Mouse (Mus musculus) myocyte (in vitro differentiated cells): ENCODE results near the gene Dusp8. TPM values are rescaled to one million over a fixed set of nuclear protein-coding genes. Genes with fewer than 3 reads are reported as not detected.

Experiments
- H3K27me3 ChIP-seq: one replicate; pipeline ENCODE4 v1.6.1; 2011; ENCODE audit not compliant: control insufficient read depth, insufficient read depth, insufficient read length
- H3K36me3 ChIP-seq: one replicate; pipeline ENCODE4 v1.6.1; 2011; ENCODE audit not compliant: control insufficient read depth, insufficient read depth
- H3K4me2 ChIP-seq: one replicate; pipeline ENCODE4 v1.6.1; 2011; ENCODE audit warnings: low read depth, control low read depth
- H3K4me3 ChIP-seq: one replicate; pipeline ENCODE4 v1.5.1; 2011; ENCODE audit warnings: mild to moderate bottlenecking, control low read depth, moderate library complexity
- H3K79me2 ChIP-seq: one replicate; pipeline ENCODE4 v1.6.1; 2011; ENCODE audit not compliant: control insufficient read depth, insufficient read depth
- H3ac ChIP-seq: one replicate; pipeline ENCODE4 v1.6.1; 2011; ENCODE audit not compliant: control insufficient read depth, insufficient read length
- CEBPB ChIP-seq: IDR thresholded peaks from 2 replicates; pipeline ENCODE4 v1.6.1; 2011; ENCODE audit warnings: mild to moderate bottlenecking, moderate library complexity; ENCODE audit not compliant: poor library complexity, insufficient read depth, severe bottlenecking
- E2F4 ChIP-seq: IDR thresholded peaks from one replicate; pipeline ENCODE4 v1.6.1; 2011; ENCODE audit warnings: mild to moderate bottlenecking, control low read depth, moderate library complexity; ENCODE audit not compliant: insufficient read depth
- MAX ChIP-seq: IDR thresholded peaks from one replicate; pipeline ENCODE4 v1.6.1; 2011; ENCODE audit warnings: low read depth, mild to moderate bottlenecking, control low read depth
- MYOD1 ChIP-seq, 3 experiments: IDR thresholded peaks; one replicate each; pipeline ENCODE4 v1.6.1; 2011; ENCODE audit warnings: control low read depth in 2 of 3, low read depth in 2 of 3, mild to moderate bottlenecking in 2 of 3, moderate library complexity in 1 of 3; ENCODE audit not compliant: insufficient read length in 2 of 3, control insufficient read depth in 1 of 3
- MYOG ChIP-seq, 3 experiments: IDR thresholded peaks; one replicate each; pipeline ENCODE4 v1.6.1; 2011; ENCODE audit warnings: control low read depth in 2 of 3, low read depth in 2 of 3, mild to moderate bottlenecking in 2 of 3; ENCODE audit not compliant: insufficient read length in 2 of 3, control insufficient read depth in 1 of 3, insufficient read depth in 1 of 3
- POLR2A ChIP-seq: IDR thresholded peaks from one replicate; pipeline ENCODE4 v1.6.1; 2011; ENCODE audit warnings: low read depth, mild to moderate bottlenecking, control low read depth, moderate library complexity; ENCODE audit not compliant: insufficient read length
- POLR2AphosphoS2 ChIP-seq: IDR thresholded peaks from one replicate; pipeline ENCODE4 v1.6.1; 2011; ENCODE audit warnings: low read depth, control low read depth; ENCODE audit not compliant: insufficient read length
- REST ChIP-seq: IDR thresholded peaks from one replicate; pipeline ENCODE4 v1.6.1; 2011; ENCODE audit warnings: mild to moderate bottlenecking, control low read depth, moderate library complexity; ENCODE audit not compliant: insufficient read depth, insufficient read length
- SRF ChIP-seq: IDR thresholded peaks from one replicate; pipeline ENCODE4 v1.6.1; 2011; ENCODE audit warnings: low read depth; ENCODE audit not compliant: control insufficient read depth, insufficient read length
- TCF12 ChIP-seq: IDR thresholded peaks from one replicate; pipeline ENCODE4 v1.6.1; 2011; ENCODE audit warnings: mild to moderate bottlenecking, control low read depth; ENCODE audit not compliant: poor library complexity, insufficient read depth, severe bottlenecking
- TCF3 ChIP-seq: IDR thresholded peaks from one replicate; pipeline ENCODE4 v1.6.1; 2011; ENCODE audit warnings: low read depth, control low read depth; ENCODE audit not compliant: insufficient read length
- USF1 ChIP-seq: IDR thresholded peaks from one replicate; pipeline ENCODE4 v1.6.1; 2011; ENCODE audit warnings: low read depth, mild to moderate bottlenecking, control low read depth, moderate library complexity
- polyA plus RNA-seq: library from polyadenylated mRNA; unstranded; fragments of >200 nt; fragmentation: generic; extraction: Trizol; gene quantifications from one replicate; pipeline ENCODE4 v1.2.1, GENCODE M21; 2012; ENCODE audit warnings: missing spikeins

The Dusp8 gene
- polyA plus RNA-seq, 1 experiment: 9.1 TPM

- Histone ChIP-seq H3K27me3 (no peaks in the 10 kb centered on the region), H3K36me3 (peaks cover 18% of the 10 kb centered on the region), H3ac (no peak overlapping the region), H3K4me2 (no peak overlapping the region), H3K4me3 (no peak overlapping the region), H3K79me2 (no peaks in the 10 kb centered on the region)
- TF ChIP-seq E2F4 (no peak), MYOD1 (IDR thresholded peaks at IDR 0.05; ENCODE audit: control insufficient read depth in 1 of 3, insufficient read length in 2 of 3, low read depth in 2 of 3) (no peak), REST (no peak), USF1 (no peak), MYOG (IDR thresholded peaks at IDR 0.05; ENCODE audit: control insufficient read depth in 1 of 3, insufficient read depth in 1 of 3, insufficient read length in 2 of 3, low read depth in 2 of 3) (no peak), TCF12 (no peak), SRF (no peak), MAX (no peak), CEBPB (no peak), POLR2A (no peak), POLR2AphosphoS2 (no peak)
These were observed 13.0 kb downstream of the Dusp8 start for GRCm38 (mm10) chr7:142082607-142083006.

GRCm38 (mm10) chr7:142082179-142082578 is 13.5 kb downstream of the Dusp8 start:
- Histone ChIP-seq H3K4me2 (no peak overlapping the region), H3K27me3 (no peaks in the 10 kb centered on the region), H3K36me3 (peaks cover 17% of the 10 kb centered on the region), H3ac (no peak overlapping the region), H3K4me3 (no peak overlapping the region), H3K79me2 (no peaks in the 10 kb centered on the region)
- TF ChIP-seq REST (no peak), TCF3 (no peak)

- no peak for TF ChIP-seq TCF3
- no peak for TF ChIP-seq MYOD1 (IDR thresholded peaks at IDR 0.05; ENCODE audit: control insufficient read depth in 1 of 3, insufficient read length in 2 of 3, low read depth in 2 of 3)
- no peak for TF ChIP-seq USF1
- TF ChIP-seq TCF12: no peak
- TF ChIP-seq E2F4: no peak
- no peak for TF ChIP-seq REST
- no peak for TF ChIP-seq POLR2A
- TF ChIP-seq SRF: no peak
- Histone ChIP-seq H3ac (no peak overlapping the region), H3K79me2 (no peaks in the 10 kb centered on the region), H3K4me2 (no peak overlapping the region), H3K4me3 (no peak overlapping the region), H3K27me3 (no peaks in the 10 kb centered on the region), H3K36me3 (peaks cover 13% of the 10 kb centered on the region)
These were observed 13.9 kb downstream of the Dusp8 start for GRCm38 (mm10) chr7:142081736-142082135.

- H3K79me2 ChIP-seq: no peaks in the 10 kb centered on the region
- TF ChIP-seq CEBPB (no peak), MYOD1 (IDR thresholded peaks at IDR 0.05; ENCODE audit: control insufficient read depth in 1 of 3, insufficient read length in 2 of 3, low read depth in 2 of 3) (no peak), POLR2A (no peak), MYOG (IDR thresholded peaks at IDR 0.05; ENCODE audit: control insufficient read depth in 1 of 3, insufficient read depth in 1 of 3, insufficient read length in 2 of 3, low read depth in 2 of 3) (no peak), SRF (no peak), TCF12 (no peak), E2F4 (no peak), MAX (no peak)
- H3ac ChIP-seq: no peak overlapping the region
- H3K27me3 ChIP-seq: no peaks in the 10 kb centered on the region
- no peak overlapping the region for H3K4me3 ChIP-seq
- peaks cover 9% of the 10 kb centered on the region for H3K36me3 ChIP-seq
- no peak overlapping the region for H3K4me2 ChIP-seq
These were observed 14.8 kb downstream of the Dusp8 start for GRCm38 (mm10) chr7:142080876-142081275.

GRCm38 (mm10) chr7:142079365-142079764 is 16.3 kb downstream of the Dusp8 start:
- Histone ChIP-seq H3K4me2 (no peak overlapping the region), H3K36me3 (peaks cover 8% of the 10 kb centered on the region), H3K27me3 (no peaks in the 10 kb centered on the region), H3K79me2 (no peaks in the 10 kb centered on the region), H3ac (no peak overlapping the region), H3K4me3 (no peak overlapping the region)
- TF ChIP-seq MAX (no peak), POLR2AphosphoS2 (no peak), POLR2A (no peak), TCF12 (no peak), MYOD1 (IDR thresholded peaks at IDR 0.05; ENCODE audit: control insufficient read depth in 1 of 3, insufficient read length in 2 of 3, low read depth in 2 of 3) (no peak), CEBPB (no peak), TCF3 (no peak)

- TF ChIP-seq E2F4: no peak
- TF ChIP-seq POLR2AphosphoS2: no peak
- no peak for TF ChIP-seq CEBPB
- TF ChIP-seq MYOD1 (IDR thresholded peaks at IDR 0.05; ENCODE audit: control insufficient read depth in 1 of 3, insufficient read length in 2 of 3, low read depth in 2 of 3): no peak
- no peak for TF ChIP-seq TCF12
- no peak for TF ChIP-seq MAX
- TF ChIP-seq REST: no peak
- TF ChIP-seq TCF3: no peak
- TF ChIP-seq POLR2A: no peak
- no peak for TF ChIP-seq USF1
- TF ChIP-seq SRF: no peak
- no peak for TF ChIP-seq MYOG (IDR thresholded peaks at IDR 0.05; ENCODE audit: control insufficient read depth in 1 of 3, insufficient read depth in 1 of 3, insufficient read length in 2 of 3, low read depth in 2 of 3)
- Histone ChIP-seq H3K36me3 (no peaks in the 10 kb centered on the region), H3ac (no peak overlapping the region), H3K27me3 (no peaks in the 10 kb centered on the region), H3K4me2 (peak overlapping the region; percentile 36), H3K79me2 (no peaks in the 10 kb centered on the region), H3K4me3 (no peak overlapping the region)
These were observed 18.5 kb downstream of the Dusp8 start for GRCm38 (mm10) chr7:142077138-142077537.
